Mouse (Mus musculus): ENCODE measurements around the gene Atg13. TPM values are rescaled to one million over a fixed set of nuclear protein-coding genes. Genes with fewer than 3 reads are reported as not detected.
A peak's percentile ranks its signal among the peaks of the same experiment; 100 is the strongest.
"Not testable (repeated sequence)": the region's sequence is repeated elsewhere in the genome, so short reads cannot be mapped to it uniquely, and the experiment has no call there.

Gene Atg13
- total RNA-seq (2014; fragmentation: Nextera tagmentation): 16.3 and 22.0 TPM in 2 replicates
- 7.7 and 10.1 TPM in 2 replicates for total RNA-seq (2017)

DNA sequence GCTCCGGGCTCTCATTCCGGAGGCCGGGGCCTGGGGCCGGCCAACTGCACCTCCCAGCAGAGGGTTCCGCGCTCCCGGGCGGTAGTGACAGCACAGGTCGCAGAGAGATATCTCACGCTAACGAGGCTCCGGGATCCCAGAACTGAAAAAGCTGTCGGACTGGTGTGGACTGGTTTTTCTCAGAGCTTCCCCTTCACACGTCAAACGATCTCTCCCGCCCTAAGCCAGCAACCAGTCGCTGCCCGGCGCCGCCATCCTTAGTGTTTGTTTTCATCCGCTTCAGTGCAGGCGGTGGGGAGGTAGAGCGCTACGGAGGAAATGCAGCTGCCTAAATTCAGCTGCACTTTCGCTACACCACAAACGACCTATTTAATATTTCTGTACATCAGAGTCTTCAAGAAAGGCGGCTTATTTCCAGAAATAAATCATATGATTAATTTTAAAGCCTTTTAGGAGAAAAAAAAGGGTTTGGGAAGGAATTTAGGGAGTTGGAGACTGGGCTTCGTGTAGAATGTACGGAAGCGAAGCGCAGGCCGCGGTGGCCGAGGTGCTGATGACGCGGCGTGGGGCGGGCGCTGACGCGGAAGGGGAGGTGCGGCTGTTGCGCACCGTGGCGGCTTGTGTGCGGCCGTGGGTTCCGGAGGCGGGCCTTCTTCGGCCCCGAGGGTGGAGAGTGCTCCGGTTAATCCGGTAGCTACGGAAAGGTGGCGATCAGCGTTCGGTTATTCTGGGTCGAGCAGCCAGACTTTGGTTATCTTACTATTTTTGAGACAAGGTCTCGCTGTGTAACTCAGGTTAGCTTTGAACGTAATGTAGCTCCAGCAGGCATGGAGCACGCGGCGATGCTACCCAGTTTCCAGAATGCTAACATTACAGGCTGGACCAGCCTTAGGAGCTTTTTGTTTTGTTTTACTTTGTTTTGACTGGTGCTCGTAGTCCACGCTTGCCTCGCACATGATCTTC is at the start of gene Atg13, which contains the start of gene Harbi1:
Atg13 (minus strand) TSS at position 305 of the 963 bp plus-strand sequence.
Harbi1 (plus strand) TSS at position 581 of the 963 bp plus-strand sequence.
- ATAC-seq (replicated peaks; ENCODE audit: low FRiP score, low TSS enrichment, poor library complexity, severe bottlenecking): peak; percentile 98

DNA sequence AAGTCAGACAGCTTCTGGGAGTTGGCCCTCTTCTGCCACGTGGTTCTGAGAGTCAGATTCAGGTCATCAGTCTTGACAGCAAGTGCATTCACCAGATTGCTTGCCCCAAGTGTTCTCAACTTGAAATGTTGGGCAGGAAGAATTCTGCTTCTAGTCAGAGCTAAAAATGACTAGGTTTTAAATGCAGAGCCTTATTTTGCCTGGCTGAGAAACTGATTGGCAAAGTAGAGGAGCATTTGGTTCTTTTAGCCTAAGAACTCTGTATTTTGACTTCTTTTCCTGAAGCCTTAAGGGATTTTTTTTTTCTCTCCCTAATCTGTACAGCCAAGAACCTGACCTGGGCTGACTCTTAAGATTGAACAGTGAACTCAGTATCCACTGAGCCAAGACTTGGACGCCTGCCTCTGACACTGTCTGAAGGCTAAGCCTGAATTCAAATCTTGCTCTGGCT is 39.5 kb upstream of the Atg13 start:
- no peak for ATAC-seq (replicated peaks; ENCODE audit: low FRiP score, low TSS enrichment, poor library complexity, severe bottlenecking)

DNA sequence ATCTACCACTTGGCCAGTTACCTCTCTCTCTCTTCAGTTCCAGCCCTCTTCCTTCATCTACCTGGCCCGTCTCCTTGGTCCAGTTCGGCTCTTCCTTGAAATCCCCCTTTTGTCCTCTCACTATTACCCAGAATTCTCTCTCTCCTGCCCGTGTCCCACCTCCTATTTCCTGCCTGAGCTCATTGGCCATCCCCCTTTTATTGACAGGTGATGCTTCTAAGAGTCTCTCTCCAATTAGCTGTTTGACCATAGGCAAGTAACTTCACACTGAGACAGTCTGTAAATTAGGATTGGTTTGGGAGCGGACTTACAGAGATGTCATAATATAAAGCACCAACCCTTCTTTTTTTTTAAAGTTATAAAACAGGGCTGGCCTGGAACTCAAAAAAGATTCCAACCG is 34.3 kb upstream of the Atg13 start:
- no peak for ATAC-seq (replicated peaks; ENCODE audit: low FRiP score, low TSS enrichment, poor library complexity, severe bottlenecking)

DNA sequence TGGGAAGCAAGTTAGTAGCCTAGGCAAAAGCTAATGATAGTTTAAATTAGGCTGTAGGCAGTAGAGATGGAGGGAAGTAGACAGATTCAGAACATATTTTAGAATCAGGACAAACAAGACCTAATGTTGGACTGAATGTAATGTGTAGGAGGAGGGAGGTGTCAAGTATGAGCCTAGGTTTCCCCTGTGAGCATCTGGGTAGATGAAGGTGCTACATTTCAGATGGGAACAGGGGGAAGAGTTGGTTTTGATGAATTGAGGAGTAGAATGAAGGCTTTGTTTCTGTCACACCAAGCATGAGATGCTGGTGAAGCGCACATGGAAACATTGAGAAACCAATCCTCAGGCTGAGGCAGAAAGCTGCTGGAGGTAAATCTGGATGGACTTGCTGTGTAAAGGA is 29.2 kb upstream of the Atg13 start:
- no peak for ATAC-seq (replicated peaks; ENCODE audit: low FRiP score, low TSS enrichment, poor library complexity, severe bottlenecking)

DNA sequence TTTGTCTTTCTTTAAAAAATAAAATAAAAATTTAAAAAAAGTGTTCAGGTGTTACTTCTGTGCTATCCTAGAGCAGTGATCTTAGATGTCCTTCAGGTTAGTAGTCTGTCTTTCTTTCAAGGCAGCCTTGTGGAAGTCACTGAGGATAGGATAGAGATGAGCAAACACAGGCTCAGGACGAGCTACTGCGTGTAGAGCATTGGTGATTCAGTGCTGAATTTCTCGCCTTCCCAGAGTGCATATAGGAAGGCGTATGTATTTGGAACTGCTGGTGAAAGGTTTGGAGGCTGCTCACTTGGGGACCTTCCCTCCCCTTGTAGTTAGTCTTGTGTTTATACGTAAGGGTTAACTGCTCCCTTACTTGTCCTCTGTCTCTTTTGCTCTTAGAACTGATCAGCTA is 24.8 kb upstream of the Atg13 start:
- no peak for ATAC-seq (replicated peaks; ENCODE audit: low FRiP score, low TSS enrichment, poor library complexity, severe bottlenecking)

DNA sequence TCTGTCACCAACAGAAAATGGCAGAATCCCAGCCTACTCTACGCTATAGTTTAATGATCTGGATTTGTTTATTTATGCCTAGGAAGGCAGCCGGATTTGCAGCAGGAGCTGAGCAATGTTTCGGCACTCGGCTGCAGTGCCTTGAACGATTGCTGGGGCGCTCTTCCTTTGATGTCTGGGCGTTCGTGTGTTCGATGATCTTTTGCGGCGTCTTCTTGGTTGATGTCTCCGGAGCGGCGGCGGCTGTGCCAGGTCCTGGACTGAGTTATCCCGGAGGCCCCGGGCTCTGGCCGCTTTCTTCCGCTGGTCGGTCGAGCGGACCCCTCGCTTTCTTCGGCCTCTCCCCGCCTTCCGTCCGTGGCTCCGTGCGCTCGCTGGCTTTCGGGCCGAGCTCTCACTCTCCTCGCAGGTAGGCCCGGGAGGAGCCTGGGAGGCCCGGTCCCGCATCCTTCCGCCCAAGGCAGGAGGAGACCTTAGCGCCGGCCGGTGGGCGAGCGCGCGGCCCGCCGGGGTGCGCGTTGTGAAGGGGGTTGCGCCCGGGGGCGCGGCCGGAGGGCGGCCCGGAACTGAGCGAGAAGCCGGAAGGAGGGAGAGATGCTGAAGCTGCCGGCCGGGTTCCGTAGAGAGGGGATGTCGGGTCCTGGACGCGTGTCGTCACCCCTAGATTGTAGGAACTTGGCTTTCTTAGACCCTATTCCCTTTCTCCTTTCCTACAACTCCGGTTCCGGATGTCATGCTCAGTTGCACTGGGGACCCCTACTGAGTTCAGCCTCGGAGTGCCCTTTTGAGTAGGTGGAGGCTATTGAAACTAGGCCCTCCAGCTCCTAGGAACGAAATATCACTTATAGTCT is 19.8 kb upstream of the Atg13 start, which contains the start of gene Ambra1:
Ambra1 (plus strand) TSS at position 164 of the 851 bp plus-strand sequence.
- ATAC-seq (replicated peaks; ENCODE audit: low FRiP score, low TSS enrichment, poor library complexity, severe bottlenecking): peak; percentile 86

DNA sequence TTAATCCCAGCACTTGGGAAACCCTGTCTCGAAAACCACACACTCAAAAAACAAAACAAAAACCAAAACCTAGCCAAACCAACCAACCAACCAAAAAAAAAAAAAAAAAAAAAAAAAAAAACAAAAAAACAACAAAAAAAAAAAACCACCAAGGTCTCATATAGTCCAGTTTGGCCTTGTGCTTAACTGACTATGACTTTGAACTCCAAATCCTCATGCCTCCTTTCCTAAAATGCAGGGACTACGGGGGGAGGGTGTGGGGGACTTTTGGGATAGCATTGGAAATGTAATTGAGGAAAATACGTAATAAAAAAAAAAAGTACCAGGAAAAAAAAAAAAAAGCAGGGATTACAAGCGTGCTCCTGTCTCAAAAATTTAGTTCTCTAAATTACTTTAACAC is 19.2 kb upstream of the Atg13 start:
- ATAC-seq (replicated peaks; ENCODE audit: low FRiP score, low TSS enrichment, poor library complexity, severe bottlenecking): no peak

DNA sequence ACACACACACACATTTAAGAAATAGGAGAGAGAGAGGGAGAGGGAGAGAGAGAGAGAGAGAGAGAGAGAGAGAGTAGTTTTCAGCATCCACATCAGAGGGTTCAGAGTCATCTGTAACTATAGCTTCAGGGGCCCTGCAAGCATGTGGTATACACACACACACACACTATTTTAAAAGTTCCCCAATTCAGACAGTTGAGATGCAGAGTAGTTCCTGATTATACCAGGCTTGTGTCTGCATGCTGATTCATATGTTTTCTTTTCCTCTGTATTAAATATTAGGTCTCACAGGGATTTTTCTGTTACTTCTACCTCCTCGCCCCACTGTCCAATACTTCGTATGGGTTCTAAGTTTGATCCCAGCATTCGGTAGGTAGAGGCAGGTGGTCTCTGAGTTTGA is 16.6 kb upstream of the Atg13 start:
- ATAC-seq (replicated peaks; ENCODE audit: low FRiP score, low TSS enrichment, poor library complexity, severe bottlenecking): no peak

DNA sequence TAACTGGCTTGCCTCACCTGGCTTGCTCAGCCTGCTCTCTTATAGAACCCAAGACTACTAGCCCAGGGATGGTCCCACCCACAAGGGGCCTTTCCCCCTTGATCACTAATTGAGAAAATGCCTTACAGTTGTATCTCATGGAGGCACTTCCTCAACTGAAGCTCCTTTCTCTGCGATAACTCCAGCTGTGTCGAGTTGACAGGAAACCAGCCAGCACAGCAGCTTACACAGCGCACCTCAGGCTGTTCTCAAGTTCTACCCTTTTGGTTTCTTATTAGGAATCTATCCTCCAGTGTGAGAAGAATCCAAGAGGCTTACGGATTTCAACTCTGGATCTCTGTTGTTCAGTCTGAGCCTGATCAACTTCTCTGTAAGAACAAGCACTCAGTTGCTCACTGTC is 15.1 kb upstream of the Atg13 start:
- not testable (repeated sequence) for ATAC-seq (replicated peaks; ENCODE audit: low FRiP score, low TSS enrichment, poor library complexity, severe bottlenecking)

DNA sequence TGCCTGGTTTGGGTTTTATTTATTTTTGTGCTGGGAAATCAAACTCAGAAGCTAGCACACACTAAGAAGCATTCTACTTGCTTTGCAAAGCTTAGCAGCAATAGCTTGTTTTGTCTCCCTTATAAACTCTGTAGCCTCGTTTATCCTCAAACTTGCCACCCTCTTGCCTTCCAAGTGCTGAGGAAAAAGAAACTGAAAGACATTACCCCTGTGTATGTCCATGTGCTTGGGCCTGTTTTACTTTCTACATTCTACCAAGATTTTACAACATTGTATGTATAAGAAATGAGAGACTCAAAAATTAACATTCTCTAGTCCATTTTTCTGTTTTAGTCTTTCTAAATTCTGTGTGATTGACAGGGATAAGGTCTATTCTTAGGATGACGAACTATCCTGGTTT is 14.3 kb upstream of the Atg13 start:
- ATAC-seq (replicated peaks; ENCODE audit: low FRiP score, low TSS enrichment, poor library complexity, severe bottlenecking): no peak

DNA sequence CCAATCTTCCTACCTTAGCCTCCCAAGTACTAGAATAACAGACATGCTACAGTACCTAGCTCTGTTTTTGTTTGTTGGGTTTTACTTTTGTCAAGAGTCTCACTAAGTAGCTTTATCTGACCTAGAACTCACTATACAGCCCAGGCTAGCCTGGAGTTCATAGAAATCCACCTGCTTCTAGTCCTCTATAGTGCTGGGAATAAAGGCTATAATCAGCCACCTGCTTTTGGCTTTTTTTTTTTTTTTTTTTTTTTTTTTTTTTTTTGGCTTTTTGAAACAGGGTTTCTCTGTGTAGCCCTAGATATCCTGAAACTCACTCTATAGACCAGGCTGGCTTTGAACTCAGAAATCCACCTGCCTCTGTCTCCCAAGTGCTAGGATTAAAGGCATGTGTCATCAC is 13.6 kb upstream of the Atg13 start:
- ATAC-seq (replicated peaks; ENCODE audit: low FRiP score, low TSS enrichment, poor library complexity, severe bottlenecking): no peak

DNA sequence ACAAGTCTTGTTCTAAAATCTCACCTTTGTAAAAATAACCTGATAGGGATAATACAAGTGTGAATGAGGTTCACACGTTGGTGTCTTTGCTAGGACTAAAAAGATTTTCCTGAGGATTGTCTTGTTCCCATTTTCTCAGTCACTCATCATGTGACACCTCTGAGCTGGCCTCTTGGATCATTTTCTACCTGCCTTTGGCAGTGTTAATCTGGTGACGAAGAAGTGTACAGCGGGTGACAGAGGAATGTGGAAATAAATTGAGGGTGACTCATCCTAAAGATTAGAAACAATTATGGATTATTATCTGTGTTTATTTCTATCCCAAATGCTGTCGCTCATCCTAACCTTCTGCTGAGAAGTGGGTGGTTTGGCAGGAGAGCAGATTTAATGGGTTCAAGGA is 13.0 kb upstream of the Atg13 start:
- no peak for ATAC-seq (replicated peaks; ENCODE audit: low FRiP score, low TSS enrichment, poor library complexity, severe bottlenecking)

DNA sequence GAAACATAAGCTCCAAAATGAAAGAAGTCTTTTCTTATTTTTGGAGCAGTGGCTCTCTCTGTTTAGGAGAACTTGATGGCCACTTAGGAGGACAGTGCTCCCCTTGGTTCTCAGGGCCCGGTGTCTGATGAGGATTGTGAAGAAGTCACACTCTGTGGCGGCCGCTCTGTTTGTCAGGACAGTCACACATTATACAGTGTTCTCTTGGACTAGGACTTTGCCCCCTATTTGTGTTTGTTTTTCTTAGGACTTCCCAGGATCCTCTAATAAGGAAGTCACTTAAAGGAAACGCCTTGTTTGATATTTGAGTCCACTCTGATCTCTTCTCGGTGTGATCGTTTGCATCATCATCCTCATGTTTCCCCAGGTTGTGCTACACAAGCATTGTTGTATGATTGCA is 7.9 kb upstream of the Atg13 start:
- ATAC-seq (replicated peaks; ENCODE audit: low FRiP score, low TSS enrichment, poor library complexity, severe bottlenecking): no peak

DNA sequence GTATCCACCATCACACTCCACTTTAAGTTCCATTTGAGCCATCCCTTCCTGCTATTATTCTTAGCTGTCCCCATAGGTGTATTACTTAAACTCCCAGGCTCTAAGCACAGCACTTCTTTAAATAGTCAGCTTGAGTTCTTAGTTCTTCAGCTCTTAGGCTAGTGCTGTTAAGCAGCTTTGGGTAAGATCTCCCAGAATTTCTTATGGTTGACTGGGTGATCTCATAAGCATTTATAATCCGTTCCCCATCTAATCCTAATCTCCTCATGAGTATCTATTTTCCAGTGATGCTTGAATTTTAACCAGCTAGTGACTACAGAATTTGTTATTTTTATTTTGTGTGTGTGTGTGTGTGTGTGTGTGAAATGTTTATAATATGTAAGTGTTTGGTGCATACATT is 4.5 kb upstream of the Atg13 start:
- ATAC-seq (replicated peaks; ENCODE audit: low FRiP score, low TSS enrichment, poor library complexity, severe bottlenecking): no peak

DNA sequence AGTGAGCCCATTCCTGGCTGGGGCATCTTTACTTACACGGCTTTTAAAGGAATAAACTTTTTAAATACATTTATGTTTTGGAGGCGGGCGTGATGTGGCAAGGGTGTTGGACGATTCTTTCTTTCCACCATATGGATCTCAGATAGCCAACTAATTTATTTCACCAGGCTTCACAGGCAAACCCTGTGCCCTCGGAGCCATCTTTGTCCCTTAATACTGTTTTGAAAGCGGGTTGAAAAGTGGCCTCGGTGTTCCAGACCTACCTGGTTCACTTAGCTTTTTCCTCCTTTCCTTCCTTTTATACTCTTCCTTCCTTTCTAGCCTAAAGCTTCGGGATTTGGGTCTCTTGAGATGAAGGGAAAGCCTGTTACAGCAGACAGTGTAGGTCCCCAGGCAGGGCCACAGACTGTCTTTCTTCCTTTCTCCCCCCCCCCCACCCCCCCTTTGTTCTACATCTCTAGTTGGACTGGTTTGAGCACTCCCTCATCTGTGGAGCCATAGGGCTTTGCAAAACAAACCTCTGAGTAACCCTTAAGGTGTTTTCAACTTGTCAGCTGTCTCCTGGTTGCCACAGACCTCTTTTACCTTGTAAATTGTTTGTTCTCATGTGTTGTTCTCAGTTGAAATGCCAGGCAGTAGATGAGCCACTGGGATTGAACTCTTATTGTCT is 1.0 kb upstream of the Atg13 start:
- ATAC-seq (replicated peaks; ENCODE audit: low FRiP score, low TSS enrichment, poor library complexity, severe bottlenecking): no peak

DNA sequence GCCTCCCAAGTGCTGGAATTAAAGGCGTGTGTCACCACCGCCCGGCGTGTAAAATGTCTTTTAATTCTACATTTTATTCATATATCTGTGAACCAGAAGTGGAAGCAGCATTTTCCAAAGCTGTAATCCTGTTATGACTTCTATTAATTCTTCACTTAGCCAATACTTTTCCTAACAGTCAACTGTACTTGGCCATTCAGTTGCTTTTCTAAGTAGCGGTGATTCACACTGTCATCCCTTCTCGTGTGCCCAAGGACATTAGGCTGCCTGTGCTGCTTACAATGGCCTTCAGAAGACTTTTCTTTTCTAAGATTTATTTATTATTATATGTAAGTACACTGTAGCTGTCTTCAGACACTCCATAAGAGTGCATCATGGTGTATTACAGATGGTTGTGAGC is 2.0 kb downstream of the Atg13 start:
- ATAC-seq (replicated peaks; ENCODE audit: low FRiP score, low TSS enrichment, poor library complexity, severe bottlenecking): no peak

DNA sequence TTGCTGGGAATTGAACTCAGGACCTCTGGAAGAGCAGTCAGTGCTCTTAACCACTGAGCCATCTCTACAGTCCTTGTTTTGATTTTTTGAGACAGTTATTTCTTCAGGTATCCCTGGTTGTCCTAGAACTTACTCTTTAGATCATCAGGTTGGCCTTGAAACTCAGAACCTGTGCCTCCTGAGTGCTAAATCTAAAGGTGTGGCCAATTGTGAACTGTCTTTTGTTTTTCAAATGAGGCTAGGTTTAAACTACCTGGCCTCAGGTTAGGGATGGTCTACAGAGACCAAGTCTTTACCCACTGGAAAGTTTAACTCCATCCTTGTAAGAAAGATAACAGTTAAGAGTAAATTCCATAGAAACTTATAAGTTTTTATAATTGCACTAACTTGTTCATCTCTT is 3.9 kb downstream of the Atg13 start:
- no peak for ATAC-seq (replicated peaks; ENCODE audit: low FRiP score, low TSS enrichment, poor library complexity, severe bottlenecking)

DNA sequence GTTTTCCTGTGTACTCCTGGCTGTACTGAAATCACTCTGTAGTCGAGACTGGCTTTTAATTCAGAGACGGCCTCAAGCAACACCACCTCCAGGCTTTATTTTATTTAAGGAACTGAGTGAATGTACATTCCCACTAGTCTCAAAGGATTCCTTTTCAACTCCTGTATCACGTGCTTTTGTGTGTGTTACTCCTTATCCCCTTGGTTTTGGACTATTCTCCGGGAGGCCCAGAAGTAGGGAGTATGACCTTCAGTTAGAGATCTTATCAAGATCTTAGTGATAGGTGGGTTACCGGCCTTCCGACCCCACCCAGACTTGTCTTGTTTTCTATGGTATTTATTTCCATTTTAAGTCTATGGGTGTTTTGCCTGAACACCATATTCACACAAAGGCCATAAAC is 4.6 kb downstream of the Atg13 start:
- ATAC-seq (replicated peaks; ENCODE audit: low FRiP score, low TSS enrichment, poor library complexity, severe bottlenecking): no peak

DNA sequence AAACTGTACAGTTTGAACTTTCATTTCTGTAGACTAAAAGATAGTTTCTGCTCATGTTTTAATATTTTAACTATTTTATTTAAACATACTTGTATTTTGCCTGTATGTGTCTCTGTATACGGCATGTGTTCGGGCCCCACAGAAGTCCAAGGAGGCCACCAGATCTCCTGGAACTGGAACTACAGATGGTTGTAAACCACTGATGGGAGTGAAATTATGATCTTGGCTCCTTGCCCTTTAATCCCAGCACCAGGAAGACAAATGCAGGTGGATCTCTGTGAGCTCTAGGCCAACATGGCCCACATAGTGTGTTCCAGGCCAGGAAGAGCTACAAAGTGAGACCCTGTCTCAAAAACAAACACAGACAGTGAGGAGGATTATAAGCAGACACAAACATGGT is 9.0 kb downstream of the Atg13 start:
- ATAC-seq (replicated peaks; ENCODE audit: low FRiP score, low TSS enrichment, poor library complexity, severe bottlenecking): no peak

DNA sequence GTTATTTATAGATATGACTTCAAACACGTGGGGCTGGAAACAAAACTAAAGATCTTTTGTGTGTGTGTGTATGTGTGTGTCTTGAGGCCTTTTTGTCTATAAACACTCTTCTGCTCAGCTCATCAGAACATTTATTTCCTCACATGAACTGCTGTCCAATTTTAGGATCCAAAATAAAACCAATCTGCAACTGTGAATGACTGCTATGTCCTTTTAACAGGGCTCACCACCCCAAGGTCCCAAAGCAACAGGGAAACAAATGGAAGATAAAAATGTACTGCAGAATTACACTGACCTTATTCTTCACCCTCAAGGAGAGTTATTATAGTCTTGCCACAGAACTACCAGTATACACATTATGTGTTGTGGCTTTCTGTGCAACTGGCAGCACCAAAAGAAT is 11.2 kb downstream of the Atg13 start:
- ATAC-seq (replicated peaks; ENCODE audit: low FRiP score, low TSS enrichment, poor library complexity, severe bottlenecking): no peak

Data from megakaryocyte-erythroid progenitor cell, adult 5-6 weeks (primary cell).